Mouse (Mus musculus): Measurements from ENCODE around the gene Sec24c.

The Sec24c gene

GRCm38 (mm10) chr14:20656361-20656760 lies 17.7 kb upstream of the Sec24c start, which contains the start of gene Myoz1:
Gene Myoz1, minus strand, starts transcription at chr14:20656540.
- in situ Hi-C loops (cut with MboI; ENCODE audit: low pct_unique_long_range_greater_than_20kb in 1 of 2, low sequenced_read_pairs in 2 of 2, unreplicated experiment in 1 of 2), result loop anchor here in 1 of 2 experiments (5.0 kb wide), 1 partner anchor 69 kb away; no protein-coding TSS in a partner anchor

DNA sequence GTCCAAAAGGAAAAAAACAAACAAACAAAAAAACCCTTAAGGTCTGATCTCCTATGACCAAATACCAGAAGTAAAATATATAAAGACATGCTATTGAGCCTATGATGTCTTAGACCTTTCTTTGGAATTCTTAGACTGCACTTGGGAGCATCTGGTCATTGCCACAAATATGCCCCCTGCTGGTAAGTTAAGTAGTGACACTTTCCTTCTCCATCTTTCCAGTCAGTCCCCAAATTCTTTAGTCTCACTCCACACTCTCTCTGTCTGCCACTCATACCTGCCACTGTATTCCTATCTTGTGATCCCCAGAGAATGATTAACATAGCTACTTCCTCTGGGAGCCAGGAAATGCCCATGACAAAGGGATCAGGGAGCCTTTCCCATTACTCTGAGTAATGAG lies 15.8 kb upstream of the Sec24c start:
- in situ Hi-C loops (cut with MboI; ENCODE audit: low pct_unique_long_range_greater_than_20kb in 1 of 2, low sequenced_read_pairs in 2 of 2, unreplicated experiment in 1 of 2), result loop anchor here in 1 of 2 experiments (5.0 kb wide), 1 partner anchor 71 kb away; no protein-coding TSS in a partner anchor

- in situ Hi-C loops (cut with MboI; ENCODE audit: low pct_unique_long_range_greater_than_20kb in 1 of 2, low sequenced_read_pairs in 2 of 2, unreplicated experiment in 1 of 2), result loop anchor here in 1 of 2 experiments (5.0 kb wide), 1 partner anchor 72 kb away; no protein-coding TSS in a partner anchor
Measured at GRCm38 (mm10) chr14:20658902-20659301, 15.2 kb upstream of the Sec24c start.

DNA sequence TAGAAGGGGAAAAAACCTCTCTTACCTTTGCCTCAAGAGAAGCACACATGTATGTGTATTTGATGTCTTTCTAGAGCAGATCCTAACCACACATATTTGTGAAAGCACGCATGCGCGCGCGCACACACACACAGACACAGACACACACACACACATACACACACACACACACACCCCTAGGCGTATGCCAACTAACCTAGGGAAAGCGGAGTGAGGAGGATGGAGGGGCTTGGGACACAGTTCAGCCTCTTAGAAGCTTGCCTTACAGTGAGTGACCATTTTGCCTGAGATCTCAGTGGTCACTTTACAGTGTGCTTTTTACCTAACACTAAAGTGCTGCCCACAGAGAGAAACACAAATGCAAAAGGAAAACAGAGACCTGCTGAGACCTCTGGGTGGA lies 14.4 kb upstream of the Sec24c start:
- in situ Hi-C loops (cut with MboI; ENCODE audit: low pct_unique_long_range_greater_than_20kb in 1 of 2, low sequenced_read_pairs in 2 of 2, unreplicated experiment in 1 of 2), result loop anchor here in 1 of 2 experiments (5.0 kb wide), 1 partner anchor 72 kb away; no protein-coding TSS in a partner anchor

DNA sequence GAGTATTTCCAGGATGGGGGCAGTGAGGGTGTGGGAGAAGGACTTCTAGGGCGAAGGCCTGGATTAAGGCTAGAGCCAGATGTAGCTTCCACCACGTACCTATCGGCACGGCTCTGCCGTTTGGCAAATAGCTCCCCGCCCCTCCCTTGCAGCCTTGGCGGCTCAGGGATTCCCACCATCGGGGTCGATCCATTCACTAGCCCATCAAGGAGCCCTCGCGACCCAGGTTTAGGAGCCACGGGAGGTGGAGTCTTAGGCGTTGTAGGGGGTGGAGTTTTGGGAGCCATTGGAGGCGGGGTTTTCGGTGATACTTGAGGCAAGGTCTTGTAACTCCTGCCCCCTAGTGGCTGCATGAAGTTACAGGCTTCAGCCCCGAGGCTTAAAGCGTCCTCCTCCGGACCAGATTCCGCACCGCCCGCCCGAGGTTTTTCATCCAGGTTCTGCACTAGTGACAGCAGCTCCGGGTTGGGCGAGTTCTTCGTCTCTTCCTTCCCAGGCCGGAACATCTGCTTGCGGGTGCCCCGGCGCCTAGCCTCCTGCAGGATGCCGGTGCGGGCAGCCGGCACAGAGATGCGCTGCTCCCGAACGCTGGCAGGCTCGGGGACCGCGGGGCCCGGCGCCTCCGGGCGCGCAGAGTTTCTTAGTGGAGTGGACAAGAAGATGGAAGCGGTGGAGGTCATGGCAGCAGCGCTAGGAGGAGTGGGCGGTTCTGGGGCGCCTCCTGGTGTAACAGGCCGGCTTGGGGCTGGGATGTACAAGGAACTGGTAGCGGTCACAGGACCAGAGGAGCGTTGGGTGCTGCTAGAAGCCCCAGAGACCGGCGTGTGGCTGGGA lies 13.1 kb upstream of the Sec24c start:
- in situ Hi-C loops (cut with MboI; ENCODE audit: low pct_unique_long_range_greater_than_20kb in 1 of 2, low sequenced_read_pairs in 2 of 2, unreplicated experiment in 1 of 2), result no loop called here

DNA sequence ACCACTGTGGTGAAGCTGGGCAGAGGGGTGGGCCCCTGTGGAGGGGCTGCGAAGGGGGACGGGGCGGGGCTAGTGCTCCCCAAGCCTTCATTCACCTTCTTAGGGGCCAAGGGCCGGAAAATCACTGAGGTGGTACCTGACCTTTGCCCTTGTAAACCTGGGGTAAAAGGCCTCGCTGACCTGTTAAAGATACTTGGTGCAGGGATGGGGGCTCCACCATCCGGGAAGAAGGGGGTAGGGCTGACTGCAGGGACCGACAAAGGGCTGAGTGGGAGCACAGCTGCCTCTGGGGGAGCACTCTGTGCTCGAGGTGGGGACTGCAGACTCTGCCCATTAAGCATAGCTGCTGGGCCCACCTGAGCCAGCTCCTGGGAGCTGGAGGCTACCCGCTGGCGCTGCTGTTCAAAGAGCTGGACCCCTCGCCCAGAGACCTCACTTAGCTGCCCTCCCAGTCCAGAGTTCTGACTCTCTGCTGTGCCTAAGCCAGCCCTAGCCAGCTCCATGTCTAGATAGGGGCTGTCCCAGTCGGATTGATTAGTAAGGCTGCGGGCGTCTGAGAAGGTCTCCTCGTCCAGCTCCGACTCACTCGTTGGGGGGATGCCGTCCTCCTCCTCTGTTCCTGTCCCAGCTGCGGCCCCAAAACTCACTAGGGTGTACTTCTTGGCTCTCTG lies 12.3 kb upstream of the Sec24c start:
- in situ Hi-C loops (cut with MboI; ENCODE audit: low pct_unique_long_range_greater_than_20kb in 1 of 2, low sequenced_read_pairs in 2 of 2, unreplicated experiment in 1 of 2), result no loop called here

GRCm38 (mm10) chr14:20662740-20663139 lies 11.4 kb upstream of the Sec24c start:
- in situ Hi-C loops (cut with MboI; ENCODE audit: low pct_unique_long_range_greater_than_20kb in 1 of 2, low sequenced_read_pairs in 2 of 2, unreplicated experiment in 1 of 2), result no loop called here

- in situ Hi-C loops (cut with MboI; ENCODE audit: low pct_unique_long_range_greater_than_20kb in 1 of 2, low sequenced_read_pairs in 2 of 2, unreplicated experiment in 1 of 2), result no loop called here
Measured at GRCm38 (mm10) chr14:20663601-20664000, 10.5 kb upstream of the Sec24c start.

GRCm38 (mm10) chr14:20664436-20664835 lies 9.7 kb upstream of the Sec24c start:
- in situ Hi-C loops (cut with MboI; ENCODE audit: low pct_unique_long_range_greater_than_20kb in 1 of 2, low sequenced_read_pairs in 2 of 2, unreplicated experiment in 1 of 2), result no loop called here

DNA sequence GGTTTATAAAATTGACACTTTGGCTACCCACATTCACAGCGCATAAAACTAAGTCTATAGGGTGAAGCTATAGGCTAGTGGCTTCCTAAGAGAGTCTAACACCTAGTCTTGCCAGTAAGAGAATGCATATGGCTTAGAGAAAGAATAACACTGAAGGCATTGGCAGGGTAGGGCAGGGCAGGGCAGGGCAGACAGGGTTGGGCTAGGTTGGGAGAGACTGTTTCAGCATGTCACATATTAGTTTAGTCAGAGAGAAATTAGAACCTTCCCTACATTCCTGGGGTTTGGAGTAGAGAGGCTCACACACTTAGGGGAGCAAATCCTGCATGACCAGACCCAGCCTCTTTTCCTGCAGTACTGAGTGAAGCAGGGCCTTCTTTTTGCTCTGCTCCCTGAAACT lies 6.6 kb upstream of the Sec24c start:
- in situ Hi-C loops (cut with MboI; ENCODE audit: low pct_unique_long_range_greater_than_20kb in 1 of 2, low sequenced_read_pairs in 2 of 2, unreplicated experiment in 1 of 2), result no loop called here

GRCm38 (mm10) chr14:20668154-20668810 lies 5.8 kb upstream of the Sec24c start, which contains the start of gene Synpo2l:
Gene Synpo2l, minus strand, starts transcription at chr14:20668354.
- in situ Hi-C loops (cut with MboI; ENCODE audit: low pct_unique_long_range_greater_than_20kb in 1 of 2, low sequenced_read_pairs in 2 of 2, unreplicated experiment in 1 of 2), result no loop called here

- in situ Hi-C loops (cut with MboI; ENCODE audit: low pct_unique_long_range_greater_than_20kb in 1 of 2, low sequenced_read_pairs in 2 of 2, unreplicated experiment in 1 of 2), result loop anchor here in 1 of 2 experiments (5.0 kb wide), 1 partner anchor 96 kb away; no protein-coding TSS in a partner anchor
Measured at GRCm38 (mm10) chr14:20672990-20673389, 1.1 kb upstream of the Sec24c start.

DNA sequence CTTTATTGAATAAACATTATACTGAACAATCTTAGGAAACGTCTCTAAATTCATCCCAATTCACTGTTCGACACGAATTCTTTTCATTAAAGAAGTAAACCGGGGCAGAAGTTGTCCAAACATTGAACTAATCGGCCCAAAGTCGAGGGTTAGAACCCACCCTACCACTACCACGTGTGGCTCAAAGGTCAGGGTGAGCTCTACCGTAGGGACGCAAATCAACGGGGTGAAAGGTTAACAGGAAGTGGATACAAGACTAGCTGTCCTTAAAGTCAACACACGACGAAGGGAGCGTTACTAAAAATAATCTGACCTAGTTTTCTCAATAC lies 409 bp upstream of the Sec24c start:
- in situ Hi-C loops (cut with MboI; ENCODE audit: low pct_unique_long_range_greater_than_20kb in 1 of 2, low sequenced_read_pairs in 2 of 2, unreplicated experiment in 1 of 2), result loop anchor here in 1 of 2 experiments (5.0 kb wide), 1 partner anchor 96 kb away; no protein-coding TSS in a partner anchor

DNA sequence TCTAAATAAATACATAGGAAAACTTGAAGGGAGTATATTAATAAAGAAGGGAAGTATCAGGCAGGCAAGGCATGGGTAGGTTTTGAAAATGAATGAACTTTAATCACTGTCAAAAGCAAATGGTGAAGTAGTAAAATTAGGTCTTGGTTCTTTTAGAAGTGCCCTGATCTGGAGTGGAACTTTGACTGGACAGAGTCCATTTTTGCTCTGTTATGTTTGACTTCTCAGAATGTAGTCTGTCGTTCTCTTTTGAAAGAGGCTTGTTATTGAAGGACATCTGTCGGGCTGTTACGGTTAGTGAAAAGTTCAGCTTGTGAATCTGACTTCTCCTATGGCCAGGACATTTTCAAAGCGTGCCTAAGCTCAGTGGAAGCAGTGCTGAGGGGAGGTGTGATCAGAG lies 3.8 kb downstream of the Sec24c start:
- in situ Hi-C loops (cut with MboI; ENCODE audit: low pct_unique_long_range_greater_than_20kb in 1 of 2, low sequenced_read_pairs in 2 of 2, unreplicated experiment in 1 of 2), result no loop called here

DNA sequence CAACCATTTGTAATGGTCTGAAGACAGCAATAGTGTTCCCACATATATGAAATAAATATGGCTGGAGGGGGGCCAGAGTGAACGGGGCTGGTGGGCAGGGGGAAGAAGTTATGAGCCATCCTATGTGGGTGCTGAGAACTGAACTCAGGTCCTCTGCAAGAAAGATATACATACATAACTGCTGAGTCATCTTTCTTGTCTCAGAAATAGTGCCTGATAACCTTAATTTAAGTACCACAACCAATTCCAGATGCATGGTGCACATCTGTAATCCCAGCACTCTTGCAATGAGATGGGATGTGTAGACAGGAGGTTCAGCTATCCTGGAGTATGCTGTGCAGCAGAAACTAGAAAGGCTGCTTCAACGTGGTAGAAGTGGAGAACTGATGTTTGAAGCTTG lies 7.6 kb downstream of the Sec24c start:
- in situ Hi-C loops (cut with MboI; ENCODE audit: low pct_unique_long_range_greater_than_20kb in 1 of 2, low sequenced_read_pairs in 2 of 2, unreplicated experiment in 1 of 2), result no loop called here

DNA sequence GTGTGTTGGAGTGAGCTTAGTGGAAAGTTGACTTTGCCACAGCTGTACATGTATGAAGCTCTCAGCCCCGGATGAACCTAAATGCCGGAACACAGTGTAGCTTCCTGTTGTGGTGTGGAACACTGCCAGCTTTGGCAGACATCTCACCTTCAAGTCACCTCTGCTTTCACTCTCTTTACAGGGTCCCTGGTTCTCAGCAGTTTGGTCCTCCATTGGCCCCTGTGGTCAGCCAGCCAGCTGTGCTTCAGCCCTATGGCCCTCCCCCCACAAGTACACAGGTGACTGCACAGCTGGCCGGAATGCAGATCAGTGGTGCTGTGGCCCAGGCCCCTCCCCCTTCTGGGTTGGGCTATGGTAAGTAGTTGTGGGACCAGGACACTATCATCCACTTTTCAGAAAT lies 8.4 kb downstream of the Sec24c start:
- in situ Hi-C loops (cut with MboI; ENCODE audit: low pct_unique_long_range_greater_than_20kb in 1 of 2, low sequenced_read_pairs in 2 of 2, unreplicated experiment in 1 of 2), result no loop called here

DNA sequence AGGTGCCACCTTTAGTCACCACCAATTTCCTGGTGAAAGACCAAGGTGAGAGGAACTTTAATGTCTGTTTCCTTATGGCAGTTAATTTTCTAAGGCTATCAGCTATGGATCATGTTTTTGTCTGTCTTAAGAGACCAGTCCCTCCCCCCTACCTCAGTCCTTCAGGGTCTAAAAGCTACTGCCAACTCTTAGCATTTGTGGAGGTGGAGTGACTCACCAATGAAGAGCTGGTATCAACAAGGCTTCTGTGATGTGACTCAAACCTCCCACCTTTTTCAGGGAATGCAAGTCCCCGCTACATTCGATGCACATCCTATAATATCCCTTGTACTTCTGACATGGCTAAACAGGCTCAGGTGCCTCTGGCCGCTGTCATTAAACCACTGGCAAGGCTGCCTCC lies 12.5 kb downstream of the Sec24c start:
- in situ Hi-C loops (cut with MboI; ENCODE audit: low pct_unique_long_range_greater_than_20kb in 1 of 2, low sequenced_read_pairs in 2 of 2, unreplicated experiment in 1 of 2), result no loop called here

DNA sequence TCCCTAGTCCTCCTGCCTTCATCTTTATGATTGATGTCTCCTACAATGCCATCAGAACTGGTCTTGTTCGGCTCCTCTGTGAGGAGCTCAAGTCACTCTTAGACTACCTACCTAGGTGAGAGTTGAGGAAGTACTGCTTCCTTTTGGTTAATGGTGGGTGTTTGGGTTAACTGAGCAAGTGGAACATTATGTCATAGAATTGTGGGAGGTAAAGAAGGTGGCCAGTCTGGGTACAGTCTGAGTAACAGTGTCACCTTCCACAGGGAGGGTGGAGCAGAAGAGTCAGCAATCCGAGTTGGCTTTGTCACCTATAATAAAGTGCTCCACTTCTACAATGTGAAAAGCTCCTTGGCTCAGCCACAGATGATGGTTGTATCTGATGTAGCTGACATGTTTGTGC lies 14.9 kb downstream of the Sec24c start:
- in situ Hi-C loops (cut with MboI; ENCODE audit: low pct_unique_long_range_greater_than_20kb in 1 of 2, low sequenced_read_pairs in 2 of 2, unreplicated experiment in 1 of 2), result no loop called here

- in situ Hi-C loops (cut with MboI; ENCODE audit: low pct_unique_long_range_greater_than_20kb in 1 of 2, low sequenced_read_pairs in 2 of 2, unreplicated experiment in 1 of 2), result no loop called here
Measured at GRCm38 (mm10) chr14:20691772-20692171, 17.7 kb downstream of the Sec24c start.
